Mouse (Mus musculus): Measurements from ENCODE around the gene Phrf1. TPM values are rescaled to one million over a fixed set of nuclear protein-coding genes. Genes with fewer than 3 reads are reported as not detected.

Phrf1 gene
- polyA plus RNA-seq, 1 experiment from 2014 or later, result 50.2 TPM

DNA sequence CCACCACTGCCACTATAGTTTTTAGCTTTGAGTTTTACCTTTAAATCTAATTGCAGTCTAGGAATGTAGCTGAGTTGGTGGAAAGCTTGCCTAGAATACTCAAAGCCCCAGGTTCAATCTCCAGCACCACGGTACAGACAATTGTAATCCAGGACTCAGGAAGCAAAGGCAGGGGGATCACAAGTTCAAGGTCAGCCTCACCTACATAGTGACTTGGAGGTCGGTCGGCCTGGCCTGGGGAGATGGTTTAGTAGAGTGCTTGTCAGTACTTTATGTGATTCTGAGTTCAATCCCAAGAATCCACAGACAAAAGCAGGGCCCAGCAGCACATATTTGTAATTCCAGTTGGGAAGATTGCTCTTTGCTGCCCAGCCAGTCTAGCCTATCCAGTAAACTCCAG lies 59.5 kb downstream of the Phrf1 start:
- H3K4me3 ChIP-seq (ENCODE audit: low read depth, low read length), result no peak overlapping the region
- H3K27me3 ChIP-seq (ENCODE audit: control insufficient read depth, insufficient read depth, low read length), result peaks cover 28% of the 10 kb centered on the region
- H3K9ac ChIP-seq (ENCODE audit: low read depth, low read length), result no peak overlapping the region
- H3K4me2 ChIP-seq, result no peak overlapping the region
- H3K4me1 ChIP-seq (ENCODE audit: control insufficient read depth, insufficient read depth, low read length), result peaks cover 6% of the 10 kb centered on the region; the same call in 1 of the 2 replicates
- H3K27ac ChIP-seq (ENCODE audit: low read depth, low read length), result no peak overlapping the region
- H3K36me3 ChIP-seq (ENCODE audit: control insufficient read depth, insufficient read depth, low read length), result no peaks in the 10 kb centered on the region
- no peak for ATAC-seq (replicated peaks; ENCODE audit: insufficient number of reproducible peaks, low FRiP score, low TSS enrichment)
- H3K9me3 ChIP-seq (replicated peaks; ENCODE audit: control insufficient read depth, low read length), result no peaks in the 10 kb centered on the region
- WGBS (ENCODE audit: insufficient replicate concordance), result 72% methylated on average over 3 of the region's 3 CpGs

DNA sequence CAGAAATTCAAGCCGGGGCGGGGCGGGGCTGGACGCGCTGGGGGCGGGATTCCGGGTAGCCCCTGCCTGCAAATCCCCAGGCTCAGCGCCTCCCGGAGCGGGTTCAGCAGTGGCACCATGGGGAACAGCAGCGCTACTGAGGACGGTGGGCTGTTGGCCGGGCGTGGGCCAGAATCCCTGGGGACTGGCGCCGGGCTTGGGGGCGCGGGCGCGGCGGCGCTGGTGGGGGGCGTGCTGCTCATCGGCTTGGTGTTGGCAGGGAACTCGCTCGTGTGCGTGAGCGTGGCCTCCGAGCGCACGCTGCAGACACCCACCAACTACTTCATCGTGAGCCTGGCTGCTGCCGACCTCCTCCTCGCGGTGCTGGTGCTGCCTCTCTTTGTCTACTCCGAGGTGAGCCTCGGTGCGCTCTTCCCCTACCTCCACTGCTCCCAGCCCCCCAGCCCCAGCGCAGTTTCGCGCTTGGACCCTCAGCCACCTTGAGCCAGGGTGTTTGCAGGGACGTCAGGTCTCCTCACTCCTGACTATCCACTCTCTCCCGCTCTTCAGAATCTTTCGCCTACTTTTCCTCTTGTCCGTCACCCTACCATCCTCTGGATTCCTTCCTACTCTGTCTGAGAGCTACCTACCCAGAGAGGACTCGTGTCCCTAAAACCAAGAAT lies 63.5 kb downstream of the Phrf1 start, which contains the start of gene Drd4:
Drd4 (plus strand) TSS at position 86 of the 662 bp plus-strand sequence.
- peaks cover 1% of the 10 kb centered on the region; the same call in 1 of the 2 replicates for H3K36me3 ChIP-seq (ENCODE audit: control insufficient read depth, insufficient read depth, low read length)
- peak within 1 kb of the TSS; percentile 92 for H3K4me2 ChIP-seq
- H3K4me3 ChIP-seq (ENCODE audit: low read depth, low read length), result peak within 1 kb of the TSS; percentile 50
- H3K27ac ChIP-seq (ENCODE audit: low read depth, low read length), result no peak within 1 kb of the TSS
- H3K9ac ChIP-seq (ENCODE audit: low read depth, low read length), result peak within 1 kb of the TSS; percentile 54
- H3K9me3 ChIP-seq (replicated peaks; ENCODE audit: control insufficient read depth, low read length), result no peaks in the 10 kb centered on the region
- H3K4me1 ChIP-seq (ENCODE audit: control insufficient read depth, insufficient read depth, low read length), result peaks cover 22% of the 10 kb centered on the region
- H3K27me3 ChIP-seq (ENCODE audit: control insufficient read depth, insufficient read depth, low read length), result peaks cover 58% of the 10 kb centered on the region
- ATAC-seq (replicated peaks; ENCODE audit: insufficient number of reproducible peaks, low FRiP score, low TSS enrichment), result 0 out of 2 replicates have a peak, but pooled peaks have one; percentile 57
- 2% methylated on average over 32 of the region's 46 CpGs for WGBS (ENCODE audit: insufficient replicate concordance)

DNA sequence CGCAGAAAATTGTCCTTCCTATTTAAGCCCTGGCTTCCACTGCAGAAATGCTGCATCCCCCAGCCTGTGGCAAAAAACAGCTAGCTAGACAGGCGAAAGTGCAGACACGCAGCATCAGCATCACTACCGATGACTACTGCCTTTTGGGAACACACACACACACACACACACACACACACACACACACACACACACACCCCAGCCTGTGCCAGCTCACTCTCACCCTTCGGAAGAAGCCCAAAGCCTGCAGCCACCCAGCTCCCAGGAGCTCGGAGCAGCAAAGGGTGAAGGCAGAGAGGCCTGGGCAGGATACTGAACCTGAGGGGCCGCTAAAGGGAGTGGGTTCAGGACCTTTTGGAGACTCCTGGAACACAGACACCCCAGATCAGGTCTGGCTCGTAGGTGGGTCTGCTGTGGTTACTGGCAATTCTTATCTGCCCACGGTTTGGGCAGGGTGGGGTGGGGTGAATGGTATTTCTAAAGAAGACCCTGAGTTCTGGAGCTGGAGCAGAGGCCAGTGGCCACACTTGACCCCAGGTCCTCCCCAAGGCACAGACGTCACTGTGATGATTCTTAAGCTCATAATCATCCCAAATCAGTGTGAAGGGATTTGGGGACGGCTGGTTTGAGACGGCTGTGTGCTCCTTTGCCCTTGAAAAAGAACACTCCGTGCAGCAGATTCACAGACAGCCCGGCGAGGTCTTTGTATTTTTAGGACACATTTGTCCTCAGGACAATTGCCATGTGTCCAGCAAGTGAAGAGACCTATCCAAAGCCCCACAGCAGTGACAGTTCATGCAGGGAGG lies 64.2 kb downstream of the Phrf1 start:
- 35% methylated on average over 15 of the region's 15 CpGs for WGBS (ENCODE audit: insufficient replicate concordance)
- no peak overlapping the region for H3K27ac ChIP-seq (ENCODE audit: low read depth, low read length)
- H3K4me3 ChIP-seq (ENCODE audit: low read depth, low read length), result peak overlapping the region; percentile 50; the same call in 1 of the 2 replicates
- ATAC-seq (replicated peaks; ENCODE audit: insufficient number of reproducible peaks, low FRiP score, low TSS enrichment), result no peak
- H3K36me3 ChIP-seq (ENCODE audit: control insufficient read depth, insufficient read depth, low read length), result peaks cover 4% of the 10 kb centered on the region; the same call in 1 of the 2 replicates
- peaks cover 58% of the 10 kb centered on the region for H3K27me3 ChIP-seq (ENCODE audit: control insufficient read depth, insufficient read depth, low read length)
- peak overlapping the region; percentile 92 for H3K4me2 ChIP-seq
- peak overlapping the region; percentile 54; the same call in 1 of the 2 replicates for H3K9ac ChIP-seq (ENCODE audit: low read depth, low read length)
- no peaks in the 10 kb centered on the region for H3K9me3 ChIP-seq (replicated peaks; ENCODE audit: control insufficient read depth, low read length)
- peaks cover 22% of the 10 kb centered on the region for H3K4me1 ChIP-seq (ENCODE audit: control insufficient read depth, insufficient read depth, low read length)

DNA sequence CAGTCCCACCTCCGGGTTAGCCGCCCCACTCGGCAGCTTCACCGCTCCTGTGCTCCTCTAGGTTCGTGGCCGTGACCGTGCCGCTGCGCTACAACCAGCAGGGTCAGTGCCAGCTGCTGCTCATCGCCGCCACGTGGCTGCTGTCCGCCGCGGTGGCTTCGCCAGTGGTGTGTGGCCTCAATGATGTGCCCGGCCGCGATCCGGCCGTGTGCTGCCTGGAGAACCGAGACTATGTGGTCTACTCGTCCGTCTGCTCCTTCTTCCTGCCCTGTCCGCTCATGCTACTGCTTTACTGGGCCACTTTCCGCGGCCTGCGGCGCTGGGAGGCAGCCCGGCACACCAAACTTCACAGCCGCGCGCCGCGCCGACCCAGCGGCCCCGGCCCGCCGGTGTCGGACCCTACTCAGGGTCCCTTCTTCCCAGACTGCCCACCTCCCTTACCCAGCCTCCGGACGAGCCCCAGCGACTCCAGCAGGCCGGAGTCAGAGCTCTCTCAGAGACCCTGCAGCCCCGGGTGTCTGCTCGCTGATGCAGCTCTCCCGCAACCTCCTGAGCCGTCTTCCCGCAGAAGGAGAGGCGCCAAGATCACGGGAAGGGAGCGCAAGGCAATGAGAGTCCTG lies 65.4 kb downstream of the Phrf1 start:
- ATAC-seq (replicated peaks; ENCODE audit: insufficient number of reproducible peaks, low FRiP score, low TSS enrichment), result no peak
- H3K4me3 ChIP-seq (ENCODE audit: low read depth, low read length), result peak overlapping the region; percentile 32
- peak overlapping the region; percentile 43; the same call in 1 of the 2 replicates for H3K9ac ChIP-seq (ENCODE audit: low read depth, low read length)
- no peaks in the 10 kb centered on the region for H3K9me3 ChIP-seq (replicated peaks; ENCODE audit: control insufficient read depth, low read length)
- peak overlapping the region; percentile 73 for H3K4me2 ChIP-seq
- H3K36me3 ChIP-seq (ENCODE audit: control insufficient read depth, insufficient read depth, low read length), result peaks cover 4% of the 10 kb centered on the region; the same call in 1 of the 2 replicates
- peaks cover 58% of the 10 kb centered on the region for H3K27me3 ChIP-seq (ENCODE audit: control insufficient read depth, insufficient read depth, low read length)
- no peak overlapping the region for H3K27ac ChIP-seq (ENCODE audit: low read depth, low read length)
- peaks cover 22% of the 10 kb centered on the region for H3K4me1 ChIP-seq (ENCODE audit: control insufficient read depth, insufficient read depth, low read length)
- whole genome bisulfite sequencing (ENCODE audit: insufficient replicate concordance), result 1% methylated on average over 51 of the region's 53 CpGs

DNA sequence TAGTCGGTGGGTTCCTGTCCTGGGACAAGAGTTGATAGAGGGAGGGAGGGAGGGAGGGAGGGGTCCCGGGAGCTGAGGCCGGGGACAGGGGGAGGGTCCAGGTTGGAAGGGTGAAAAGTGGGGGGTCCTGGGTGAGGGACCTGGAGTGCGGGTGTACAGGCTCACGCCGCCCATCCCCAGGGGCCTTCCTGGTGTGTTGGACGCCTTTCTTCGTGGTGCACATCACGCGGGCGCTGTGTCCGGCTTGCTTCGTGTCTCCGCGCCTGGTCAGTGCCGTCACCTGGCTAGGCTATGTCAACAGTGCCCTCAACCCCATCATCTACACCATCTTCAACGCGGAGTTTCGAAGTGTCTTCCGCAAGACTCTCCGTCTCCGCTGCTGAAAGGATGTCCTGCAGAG lies 65.9 kb downstream of the Phrf1 start:
- peaks cover 58% of the 10 kb centered on the region for H3K27me3 ChIP-seq (ENCODE audit: control insufficient read depth, insufficient read depth, low read length)
- no peak for ATAC-seq (replicated peaks; ENCODE audit: insufficient number of reproducible peaks, low FRiP score, low TSS enrichment)
- H3K4me2 ChIP-seq, result peak overlapping the region; percentile 73
- peaks cover 22% of the 10 kb centered on the region for H3K4me1 ChIP-seq (ENCODE audit: control insufficient read depth, insufficient read depth, low read length)
- H3K36me3 ChIP-seq (ENCODE audit: control insufficient read depth, insufficient read depth, low read length), result peaks cover 7% of the 10 kb centered on the region; the same call in 1 of the 2 replicates
- no peak overlapping the region for H3K9ac ChIP-seq (ENCODE audit: low read depth, low read length)
- H3K27ac ChIP-seq (ENCODE audit: low read depth, low read length), result no peak overlapping the region
- H3K4me3 ChIP-seq (ENCODE audit: low read depth, low read length), result peak overlapping the region; percentile 32
- WGBS (ENCODE audit: insufficient replicate concordance), result 8% methylated on average over 21 of the region's 22 CpGs
- H3K9me3 ChIP-seq (replicated peaks; ENCODE audit: control insufficient read depth, low read length), result no peaks in the 10 kb centered on the region

DNA sequence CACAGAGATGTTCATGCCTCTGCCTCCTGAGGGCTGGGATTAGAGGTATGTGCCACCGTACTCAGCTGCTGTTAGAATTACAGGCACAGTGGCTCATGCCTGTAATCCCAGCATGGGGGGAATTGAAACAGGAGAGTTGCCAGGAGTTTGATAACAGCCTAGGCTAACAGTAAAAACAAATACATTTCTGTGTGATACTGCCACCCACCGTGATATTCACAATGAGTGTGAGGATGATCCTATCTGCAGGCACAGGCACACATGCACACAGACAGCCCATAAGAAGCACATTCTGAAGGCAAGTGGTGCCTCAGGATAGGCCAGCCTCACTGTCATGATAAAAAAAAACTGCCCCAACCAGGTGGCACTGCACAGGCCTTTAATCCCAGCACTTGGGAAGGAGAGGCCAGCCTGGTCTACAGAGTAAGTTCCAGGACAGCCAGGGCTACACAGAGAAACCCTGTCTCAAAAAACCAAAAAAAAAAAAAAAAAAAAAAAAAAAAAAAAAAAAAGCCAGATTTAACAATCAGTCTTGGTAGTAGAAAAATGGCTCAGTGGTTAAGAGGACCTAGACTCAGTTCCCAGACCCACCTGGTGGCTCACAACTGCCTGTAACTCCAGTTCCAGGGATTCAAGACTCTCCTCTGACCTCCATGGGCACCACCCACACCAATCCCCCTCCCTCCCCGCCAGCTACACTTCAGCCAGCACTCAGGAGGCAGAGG lies 69.5 kb downstream of the Phrf1 start:
- H3K9me3 ChIP-seq (replicated peaks; ENCODE audit: control insufficient read depth, low read length), result no peaks in the 10 kb centered on the region
- no peak overlapping the region for H3K27ac ChIP-seq (ENCODE audit: low read depth, low read length)
- H3K4me2 ChIP-seq, result no peak overlapping the region
- peaks cover 16% of the 10 kb centered on the region for H3K4me1 ChIP-seq (ENCODE audit: control insufficient read depth, insufficient read depth, low read length)
- peaks cover 16% of the 10 kb centered on the region; the same call in 1 of the 2 replicates for H3K36me3 ChIP-seq (ENCODE audit: control insufficient read depth, insufficient read depth, low read length)
- ATAC-seq (replicated peaks; ENCODE audit: insufficient number of reproducible peaks, low FRiP score, low TSS enrichment), result no peak
- H3K9ac ChIP-seq (ENCODE audit: low read depth, low read length), result no peak overlapping the region
- H3K27me3 ChIP-seq (ENCODE audit: control insufficient read depth, insufficient read depth, low read length), result peaks cover 29% of the 10 kb centered on the region
- no peak overlapping the region for H3K4me3 ChIP-seq (ENCODE audit: low read depth, low read length)
- WGBS (ENCODE audit: insufficient replicate concordance), result 82% methylated on average over 3 of the region's 3 CpGs

DNA sequence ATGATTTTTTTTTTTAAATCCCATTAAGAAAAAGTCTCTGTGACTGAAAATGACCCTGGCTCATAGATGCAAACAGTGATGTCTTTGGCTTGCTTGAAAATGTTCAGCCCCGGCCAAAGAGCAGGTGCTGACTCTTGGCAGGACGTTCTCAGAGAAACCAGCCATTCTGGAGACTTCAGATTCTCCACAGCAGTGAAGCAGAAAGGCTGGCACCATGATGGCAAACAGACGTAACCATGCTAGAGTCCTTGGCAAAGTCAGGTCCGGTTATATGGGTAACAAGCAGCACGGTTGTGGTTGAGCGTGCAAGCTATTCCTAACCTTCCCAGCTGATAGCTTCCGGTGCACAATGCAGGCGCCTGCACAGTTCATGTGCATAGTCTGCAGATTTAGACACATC lies 70.6 kb downstream of the Phrf1 start:
- Histone ChIP-seq H3K36me3 (ENCODE audit: control insufficient read depth, insufficient read depth, low read length) (peaks cover 16% of the 10 kb centered on the region; the same call in 1 of the 2 replicates), H3K4me3 (ENCODE audit: low read depth, low read length) (no peak overlapping the region), H3K4me1 (ENCODE audit: control insufficient read depth, insufficient read depth, low read length) (peaks cover 7% of the 10 kb centered on the region), H3K4me2 (no peak overlapping the region), H3K27ac (ENCODE audit: low read depth, low read length) (no peak overlapping the region), H3K9ac (ENCODE audit: low read depth, low read length) (no peak overlapping the region), H3K9me3 (replicated peaks; ENCODE audit: control insufficient read depth, low read length) (no peaks in the 10 kb centered on the region), H3K27me3 (ENCODE audit: control insufficient read depth, insufficient read depth, low read length) (peaks cover 18% of the 10 kb centered on the region)
- 93% methylated on average over 8 of the region's 8 CpGs for WGBS (ENCODE audit: insufficient replicate concordance)
- no peak for ATAC-seq (replicated peaks; ENCODE audit: insufficient number of reproducible peaks, low FRiP score, low TSS enrichment)

DNA sequence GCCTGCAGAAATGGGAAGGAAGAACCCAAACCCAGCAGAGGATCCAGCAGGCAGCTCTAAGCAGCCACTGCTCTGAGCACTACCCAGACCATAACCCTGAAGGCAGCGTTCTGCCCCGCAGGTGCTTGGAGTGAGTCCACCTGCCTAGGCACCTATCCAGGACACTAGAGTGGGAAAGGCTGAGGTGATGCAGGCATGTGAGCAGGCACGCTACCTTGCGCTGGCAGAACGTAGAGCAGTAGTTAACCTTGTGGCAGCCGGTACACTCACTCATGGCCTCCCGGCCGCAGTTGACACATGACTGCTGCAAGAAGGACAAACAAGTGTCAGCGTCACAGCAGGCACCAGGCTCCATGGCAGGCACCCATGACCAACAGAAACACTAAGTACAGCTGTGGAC lies 72.8 kb downstream of the Phrf1 start:
- ATAC-seq (replicated peaks; ENCODE audit: insufficient number of reproducible peaks, low FRiP score, low TSS enrichment), result no peak
- Histone ChIP-seq H3K27me3 (ENCODE audit: control insufficient read depth, insufficient read depth, low read length) (no peaks in the 10 kb centered on the region), H3K9me3 (replicated peaks; ENCODE audit: control insufficient read depth, low read length) (no peaks in the 10 kb centered on the region), H3K4me1 (ENCODE audit: control insufficient read depth, insufficient read depth, low read length) (no peaks in the 10 kb centered on the region), H3K9ac (ENCODE audit: low read depth, low read length) (no peak overlapping the region), H3K27ac (ENCODE audit: low read depth, low read length) (no peak overlapping the region), H3K36me3 (ENCODE audit: control insufficient read depth, insufficient read depth, low read length) (peaks cover 24% of the 10 kb centered on the region; the same call in 1 of the 2 replicates), H3K4me3 (ENCODE audit: low read depth, low read length) (no peak overlapping the region), H3K4me2 (no peak overlapping the region)
- WGBS (ENCODE audit: insufficient replicate concordance), result 95% methylated on average over 9 of the region's 9 CpGs

Measured in heart, embryonic 11.5 days (tissue).